Mouse (Mus musculus) kidney, adult 2 months (tissue): Measurements from ENCODE around the gene Xlr3a.

Experiments
- CTCF ChIP-seq: fragments of 200-500 bp; conservative IDR thresholded peaks from 2 replicates; pipeline ENCODE4 v1.5.1; 2011; ENCODE audit warnings: low read depth, mild to moderate bottlenecking, control low read depth, low read length, moderate library complexity, mixed read lengths; ENCODE audit not compliant: insufficient read depth, insufficient read length
- POLR2A ChIP-seq: fragments of 200-500 bp; IDR thresholded peaks from one replicate; pipeline ENCODE4 v1.6.1; 2011; ENCODE audit warnings: low read depth, low read length, control low read depth

GRCm38 (mm10) chrX:73062323-73062722 is 34.6 kb downstream of the Xlr3a start:
- no peak for TF ChIP-seq CTCF
- TF ChIP-seq POLR2A, result no peak
